Mouse (Mus musculus) embryo, embryonic 11.5 days (tissue): ENCODE results near the gene Guca1b.

Experiments used
- DNase-seq: peaks from one replicate; pipeline ENCODE4 v3.0.0-alpha.2; 2012; ENCODE audit warnings: low read depth, low spot score

Gene Guca1b

GRCm38 (mm10) chr17:47385145-47385544 is at the start of gene Guca1b:
Gene Guca1b, plus strand, starts transcription at chr17:47385393.
- DNase-seq: no peak

- DNase-seq: no peak
Observed at GRCm38 (mm10) chr17:47343121-47343520, 42.1 kb upstream of the Guca1b start.

DNA sequence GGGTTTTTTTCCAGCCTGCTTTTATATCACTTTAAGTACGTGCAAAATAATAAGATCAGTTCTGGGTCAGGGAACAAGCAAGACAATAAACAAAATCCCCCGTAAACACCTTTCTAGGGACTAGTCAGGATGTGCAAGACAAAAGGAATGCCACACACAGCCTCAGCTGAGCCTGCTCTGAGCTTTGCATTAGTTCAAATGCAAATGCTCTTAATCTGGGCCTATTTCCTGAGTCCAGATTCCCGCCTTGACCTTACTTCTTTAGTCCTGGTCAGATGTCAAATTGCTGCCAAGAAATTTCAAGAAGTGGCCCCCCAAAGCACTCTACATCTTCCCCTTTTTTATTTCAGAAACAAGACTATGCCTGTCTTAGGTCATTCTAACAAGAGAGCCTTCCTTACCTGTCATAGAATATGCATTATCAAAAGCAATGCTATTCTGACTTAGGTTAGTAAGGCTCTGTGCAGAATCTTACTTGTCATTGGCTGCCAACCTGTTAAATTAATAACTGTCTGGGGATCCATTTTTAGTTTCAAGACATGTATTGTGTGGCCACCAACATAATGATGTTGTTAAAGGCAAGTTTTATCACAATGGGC is 35.4 kb upstream of the Guca1b start:
- DNase-seq: no peak

GRCm38 (mm10) chr17:47359964-47360363 is 25.2 kb upstream of the Guca1b start:
- peak; percentile 17 for DNase-seq

- no peak for DNase-seq
Observed at GRCm38 (mm10) chr17:47361343-47361742, 23.9 kb upstream of the Guca1b start.

DNA sequence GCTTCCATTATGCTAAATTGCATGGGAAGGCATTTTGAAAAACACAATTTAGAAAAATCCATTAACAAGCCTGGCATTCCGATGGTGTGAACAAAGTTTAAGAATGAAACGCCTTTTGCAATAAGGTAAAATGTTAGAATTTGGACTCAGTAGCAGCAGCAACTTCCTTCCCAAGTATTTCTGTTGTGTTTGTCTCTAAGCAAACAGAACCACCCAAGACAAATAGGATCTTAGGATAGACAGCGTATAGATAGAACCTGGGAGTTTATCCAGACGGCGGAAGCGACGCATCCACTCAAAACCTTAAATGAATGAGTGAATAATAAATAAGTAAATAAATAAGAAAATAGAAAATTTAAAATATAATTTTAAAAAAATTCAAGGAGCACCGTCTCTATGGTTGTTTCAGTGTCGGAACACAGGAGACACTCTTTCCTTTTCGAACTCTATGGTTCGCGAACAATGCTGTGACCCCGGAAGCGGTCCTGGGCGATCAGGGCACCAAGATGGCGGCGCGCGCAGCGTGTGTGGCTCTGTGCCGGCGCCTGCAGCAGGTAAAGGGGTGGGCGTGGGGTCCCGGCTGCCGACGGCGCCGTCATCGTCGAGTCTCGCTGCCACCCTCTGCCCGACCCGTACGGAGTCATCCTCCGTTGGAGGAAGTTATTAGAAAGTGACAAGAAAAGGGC is 16.6 kb upstream of the Guca1b start, which contains the start of gene Mrps10:
Gene Mrps10 (plus strand): TSS at position 487 of the 686 bp plus-strand sequence.
- peak; percentile 86 for DNase-seq

DNA sequence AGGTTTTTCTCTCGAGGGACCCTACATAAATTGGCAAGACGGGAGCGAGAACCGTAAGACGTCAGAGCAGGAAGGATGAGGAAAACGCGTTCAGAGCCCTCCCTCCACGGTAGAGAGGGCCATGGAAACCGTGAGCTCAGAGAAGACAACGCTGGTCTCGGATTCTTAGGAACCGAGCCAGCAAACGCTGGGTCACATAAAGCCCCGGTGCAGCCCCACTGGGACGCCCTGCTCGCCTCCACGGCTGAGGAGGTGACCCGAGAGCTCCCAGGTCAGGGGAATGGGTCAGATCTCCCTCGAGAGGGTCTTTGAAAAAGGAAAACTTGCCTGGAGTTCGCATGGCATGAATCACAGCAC is 16.1 kb upstream of the Guca1b start:
- no peak for DNase-seq

- peak; percentile 38 for DNase-seq
Observed at GRCm38 (mm10) chr17:47371451-47371850, 13.7 kb upstream of the Guca1b start.

GRCm38 (mm10) chr17:47373991-47374390 is 11.2 kb upstream of the Guca1b start:
- DNase-seq: no peak

DNA sequence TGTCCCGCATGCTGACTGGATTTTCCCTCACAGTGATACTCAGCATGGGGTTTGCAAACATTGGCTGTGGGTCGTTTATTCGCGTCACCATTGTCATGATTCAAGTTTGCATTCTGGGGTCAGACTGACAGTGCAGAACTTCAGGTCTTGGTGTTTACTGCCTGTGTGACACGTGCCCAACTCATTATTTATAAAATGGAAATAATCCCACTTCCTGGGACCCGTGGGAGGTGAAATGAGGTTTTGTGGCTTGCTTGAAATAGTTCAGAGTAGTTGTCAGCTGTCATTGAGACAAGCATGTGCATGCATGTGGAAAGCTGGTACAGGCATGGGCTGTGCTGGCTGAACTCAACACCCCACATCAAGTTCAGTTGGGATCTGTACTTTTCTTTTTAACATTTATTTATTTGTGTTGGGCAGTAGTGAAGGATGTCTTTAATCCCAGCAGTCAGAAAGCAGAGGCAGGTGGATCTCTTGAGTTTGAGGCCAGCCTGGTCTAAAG is 8.4 kb upstream of the Guca1b start:
- DNase-seq: no peak

DNA sequence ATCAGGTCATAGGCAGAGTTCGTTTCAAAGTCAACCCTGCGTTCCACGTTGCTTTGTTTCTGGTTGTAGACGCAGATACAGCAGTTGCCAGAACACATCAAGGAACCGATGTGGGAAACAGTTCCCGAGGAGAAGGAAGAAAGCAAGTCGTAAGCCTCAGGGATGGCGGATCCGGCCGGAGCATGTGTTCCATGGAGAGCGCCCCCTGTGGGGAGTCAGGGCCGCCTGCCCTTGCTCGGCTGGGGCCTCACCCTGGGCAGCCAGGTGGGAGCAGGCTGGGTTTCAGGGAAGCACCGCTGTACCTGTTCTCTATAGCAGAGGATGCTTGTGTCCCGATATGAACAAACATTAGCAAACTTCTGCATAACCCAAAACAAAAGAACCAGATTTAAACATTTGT is 7.1 kb upstream of the Guca1b start:
- DNase-seq: no peak

DNA sequence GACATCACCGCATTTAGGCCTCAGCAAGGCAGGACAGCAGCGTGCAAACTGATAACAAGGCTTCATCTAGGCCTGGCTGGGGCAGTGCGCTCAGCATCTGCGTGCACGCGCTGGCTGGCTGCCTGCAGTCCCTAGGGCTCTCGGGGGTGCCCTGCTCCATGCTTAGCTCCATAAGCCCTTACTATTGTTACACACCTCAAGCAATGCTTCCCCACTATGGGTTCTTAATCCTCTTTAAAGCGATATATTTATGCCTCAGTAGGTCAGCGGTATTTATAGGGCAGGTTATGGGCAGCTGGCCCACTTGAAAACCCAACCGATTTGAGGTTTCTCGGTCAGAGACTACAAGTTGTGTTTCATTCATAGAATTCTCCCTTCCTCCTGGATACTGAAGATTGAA is 3.3 kb upstream of the Guca1b start:
- DNase-seq: no peak

DNA sequence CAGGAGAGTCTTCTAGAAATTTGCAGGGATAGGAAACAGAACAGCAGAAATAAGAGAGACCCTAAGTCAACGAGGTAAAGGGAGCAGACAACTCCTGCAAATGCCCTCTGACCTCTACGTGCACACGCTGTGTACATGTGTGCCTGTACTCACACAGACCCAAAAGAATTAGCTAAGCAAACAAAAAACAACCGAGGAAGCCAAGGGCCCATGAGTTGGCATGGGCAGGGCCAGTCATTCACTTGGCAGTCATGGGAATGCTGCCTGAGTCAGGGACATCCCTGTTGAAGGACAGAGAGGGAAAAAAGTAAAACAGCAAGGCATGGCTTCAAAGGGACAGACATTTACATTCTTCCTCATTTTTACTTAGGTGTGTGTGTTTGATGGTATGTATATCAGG is 1.9 kb upstream of the Guca1b start:
- DNase-seq: no peak

DNA sequence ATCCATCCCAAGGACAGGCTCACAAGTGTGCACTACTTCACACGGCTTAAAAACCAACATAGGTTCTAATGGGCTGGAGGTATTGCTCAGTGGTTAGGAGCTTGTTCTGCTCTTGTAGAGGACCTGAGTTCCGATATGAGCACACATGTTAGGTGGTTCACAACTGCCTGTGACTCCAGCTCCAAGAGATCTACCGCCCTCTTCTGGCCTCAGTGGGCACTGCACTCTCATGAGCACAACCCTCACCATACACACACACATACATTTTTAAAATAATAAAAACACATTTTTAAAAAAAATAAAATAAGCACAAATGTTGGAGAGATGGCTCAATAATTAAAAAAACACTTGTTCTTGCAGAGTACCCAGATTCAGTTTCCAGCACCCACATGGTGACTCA is 1.1 kb upstream of the Guca1b start:
- DNase-seq: no peak

- peak; percentile 26 for DNase-seq
Observed at GRCm38 (mm10) chr17:47386649-47387048, 1.5 kb downstream of the Guca1b start.

- no peak for DNase-seq
Observed at GRCm38 (mm10) chr17:47394223-47394869, 9.2 kb downstream of the Guca1b start.

GRCm38 (mm10) chr17:47395376-47395913 is 10.3 kb downstream of the Guca1b start:
- peak; percentile 26 for DNase-seq

- no peak for DNase-seq
Observed at GRCm38 (mm10) chr17:47399091-47399490, 13.9 kb downstream of the Guca1b start.

DNA sequence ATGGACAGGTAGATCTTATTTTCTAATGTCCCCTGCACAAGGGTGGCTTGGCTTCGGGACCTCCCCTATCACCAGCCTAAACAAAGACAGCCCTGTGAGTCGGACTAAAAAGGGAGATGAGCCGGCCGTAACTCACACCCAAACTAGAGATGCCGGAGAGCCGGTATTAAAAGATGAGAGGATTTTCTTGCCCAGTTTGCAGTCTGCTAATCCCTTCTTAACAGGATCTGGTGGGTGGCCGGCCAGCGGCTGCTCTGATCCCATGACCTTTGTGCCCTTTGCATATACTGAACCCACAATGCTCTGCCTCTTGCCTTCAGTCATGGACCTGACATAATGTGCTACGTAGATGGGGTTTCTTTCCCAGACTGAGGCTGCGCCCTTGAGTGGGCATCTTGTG is 15.3 kb downstream of the Guca1b start, which contains the start of gene Guca1a:
Gene Guca1a (minus strand): TSS at position 134 of the 400 bp plus-strand sequence.
- DNase-seq: no peak

DNA sequence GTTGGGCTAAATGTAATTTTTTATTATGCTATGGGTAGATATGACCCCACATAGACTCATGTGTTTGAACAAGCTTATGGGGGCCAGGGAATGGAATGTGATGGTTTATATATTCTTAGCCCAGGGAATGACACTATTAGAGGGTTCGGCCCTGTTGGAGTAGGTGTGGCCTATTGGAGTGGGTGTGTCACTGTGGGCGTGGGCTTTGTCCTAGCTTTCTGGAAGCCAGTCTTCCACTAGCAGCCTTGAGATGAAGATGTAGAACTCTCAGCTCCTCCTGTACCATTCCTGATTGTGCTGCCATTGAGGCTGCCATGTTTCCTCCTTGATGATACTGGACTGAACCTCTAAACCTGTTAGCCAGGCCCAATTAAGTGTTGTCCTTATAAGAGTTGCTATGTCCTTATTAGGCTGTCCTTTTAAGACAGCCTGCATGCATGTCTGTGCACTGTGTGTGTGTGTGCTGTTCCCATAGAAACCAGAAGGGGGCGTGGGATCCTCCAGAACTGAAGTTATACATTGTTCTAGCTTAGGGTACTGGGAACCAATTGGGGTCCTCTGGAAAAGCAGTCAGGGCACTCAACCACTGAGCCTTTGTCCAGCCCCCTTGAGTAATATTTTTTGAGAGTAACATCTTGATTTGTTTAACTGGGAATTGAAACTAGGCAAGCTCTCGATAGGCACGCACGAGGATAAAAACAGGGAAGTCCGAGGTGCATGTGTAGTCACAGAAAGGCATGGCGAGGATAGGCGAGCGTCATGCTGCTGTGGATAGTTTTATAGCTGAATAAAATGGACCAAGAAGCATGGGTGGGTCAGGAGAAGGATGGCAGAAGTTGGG is 22.7 kb downstream of the Guca1b start:
- DNase-seq: no peak

DNA sequence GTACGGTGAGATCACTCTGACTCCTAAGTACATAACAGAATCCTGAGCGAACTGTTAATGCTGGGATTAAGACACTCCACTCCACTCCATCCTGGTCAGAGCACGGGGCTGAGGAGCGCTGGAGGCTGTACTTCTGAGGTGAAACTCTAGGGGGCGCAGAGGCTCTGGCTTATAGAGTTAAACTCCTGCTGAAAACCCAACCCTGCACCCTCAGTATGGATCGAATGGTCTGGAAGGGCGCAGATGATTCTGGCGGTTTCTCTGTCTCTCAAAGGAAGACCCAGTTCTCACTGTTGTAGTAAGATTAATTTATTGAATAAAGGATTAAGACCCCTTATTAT is 23.3 kb downstream of the Guca1b start:
- DNase-seq: peak; percentile 37
